Mouse (Mus musculus) midbrain, embryonic 12.5 days (tissue): ENCODE data around the gene Slc17a1. TPM values are rescaled to one million over a fixed set of nuclear protein-coding genes. Genes with fewer than 3 reads are reported as not detected.

Experiments used
- ATAC-seq: fragments of 200-750 bp; cut with Nextera tagmentation; 2 replicates; pipeline ENCODE4 v1.8.0; 2017; ENCODE audit warnings: low read depth, moderate TSS enrichment, moderate library complexity; ENCODE audit not compliant: low FRiP score
- H3K27ac ChIP-seq: fragments of 300-500 bp; sonication (generic); replicated peaks from 2 replicates; pipeline ENCODE4 v1.5.1; 2016; ENCODE audit warnings: mild to moderate bottlenecking
- H3K27me3 ChIP-seq: fragments of 300-500 bp; sonication (generic); 2 replicates; pipeline ENCODE4 v1.6.1; 2016; ENCODE audit warnings: mild to moderate bottlenecking
- H3K36me3 ChIP-seq: fragments of 300-500 bp; sonication (generic); 2 replicates; pipeline ENCODE4 v1.6.1; 2016
- H3K4me1 ChIP-seq: fragments of 300-500 bp; sonication (generic); 2 replicates; pipeline ENCODE4 v1.6.1; 2016
- H3K4me2 ChIP-seq: fragments of 300-500 bp; sonication (generic); replicated peaks from 2 replicates; pipeline ENCODE4 v1.6.1; 2016; ENCODE audit warnings: mild to moderate bottlenecking, moderate library complexity
- H3K4me3 ChIP-seq: fragments of 300-500 bp; sonication (generic); 2 replicates; pipeline ENCODE4 v1.5.1; 2016; ENCODE audit warnings: mild to moderate bottlenecking
- H3K9ac ChIP-seq: fragments of 300-500 bp; sonication (generic); replicated peaks from 2 replicates; pipeline ENCODE4 v1.6.1; 2016; ENCODE audit warnings: mild to moderate bottlenecking, moderate library complexity
- H3K9me3 ChIP-seq: fragments of 300-500 bp; sonication (generic); 2 replicates; pipeline ENCODE4 v1.6.1; 2016; ENCODE audit warnings: mild to moderate bottlenecking
- WGBS: fragments of 180-500 bp; shearing (Covaris S2); methylation state at CpG from one replicate; pipeline ENCODE4 v1.1.7; 2016; 5-methylcytosine and 5-hydroxymethylcytosine counted together
- polyA plus RNA-seq: library from polyadenylated mRNA; unstranded; fragments of >200 nt; fragmentation: Nextera tagmentation; extraction: Ambion mirVana; gene quantifications from 2 replicates; pipeline ENCODE4 v1.2.1, GENCODE M21; 2016

Slc17a1 gene
- polyA plus RNA-seq, 1 experiment from 2014 or later, result not detected

DNA sequence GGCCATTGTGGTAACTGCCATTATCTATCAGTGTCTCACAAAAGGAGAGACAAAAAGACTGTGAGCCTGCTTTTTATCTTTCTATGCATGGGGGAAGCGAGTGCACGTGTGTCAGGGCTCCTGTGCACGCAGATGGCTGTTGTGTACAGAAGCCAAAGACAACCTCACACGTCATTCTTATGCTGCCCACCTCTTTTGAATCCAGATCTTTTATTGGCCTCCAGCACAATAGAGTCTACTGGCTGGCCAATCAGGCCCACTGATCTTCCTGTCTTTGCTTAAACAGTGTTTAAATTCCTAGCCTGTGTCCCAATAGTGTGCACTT is 25.7 kb downstream of the Slc17a1 start:
- Histone ChIP-seq H3K27ac (no peak overlapping the region), H3K9ac (no peak overlapping the region), H3K27me3 (peaks cover 3% of the 10 kb centered on the region), H3K9me3 (no peaks in the 10 kb centered on the region), H3K36me3 (no peaks in the 10 kb centered on the region), H3K4me1 (peaks cover 10% of the 10 kb centered on the region), H3K4me2 (peak overlapping the region; percentile 33), H3K4me3 (no peak overlapping the region)
- 20% methylated on average over 4 of the region's 4 CpGs for WGBS
- peak; percentile 93 for ATAC-seq

DNA sequence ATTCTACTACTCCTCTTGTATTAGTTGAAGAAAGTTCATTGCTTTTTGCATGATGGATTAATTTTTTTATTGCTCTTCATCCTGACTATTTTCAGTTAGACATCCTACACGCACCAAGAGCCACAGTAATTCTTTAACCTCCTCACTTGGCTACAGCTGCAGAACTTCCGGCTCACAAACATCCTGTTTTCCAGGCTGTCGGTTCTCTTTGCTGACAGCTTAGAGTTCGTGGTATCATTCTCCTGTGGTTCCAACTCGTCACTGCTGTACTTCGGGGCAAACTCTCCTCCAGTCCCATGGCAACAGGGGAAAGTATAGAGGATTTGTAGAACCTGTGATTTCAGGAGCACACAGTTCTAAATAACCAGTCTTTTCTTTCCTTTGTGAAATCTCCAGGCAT is 30.7 kb downstream of the Slc17a1 start:
- H3K4me2 ChIP-seq, result no peak overlapping the region
- no peaks in the 10 kb centered on the region for H3K9me3 ChIP-seq
- WGBS, result 56% methylated on average over 6 of the region's 6 CpGs
- ATAC-seq, result no peak
- H3K4me3 ChIP-seq, result no peak overlapping the region
- H3K4me1 ChIP-seq, result peaks cover 2% of the 10 kb centered on the region; the same call in 1 of the 2 replicates
- H3K27ac ChIP-seq, result no peak overlapping the region
- H3K36me3 ChIP-seq, result no peaks in the 10 kb centered on the region
- H3K27me3 ChIP-seq, result no peaks in the 10 kb centered on the region; the same call in 1 of the 2 replicates
- no peak overlapping the region for H3K9ac ChIP-seq

DNA sequence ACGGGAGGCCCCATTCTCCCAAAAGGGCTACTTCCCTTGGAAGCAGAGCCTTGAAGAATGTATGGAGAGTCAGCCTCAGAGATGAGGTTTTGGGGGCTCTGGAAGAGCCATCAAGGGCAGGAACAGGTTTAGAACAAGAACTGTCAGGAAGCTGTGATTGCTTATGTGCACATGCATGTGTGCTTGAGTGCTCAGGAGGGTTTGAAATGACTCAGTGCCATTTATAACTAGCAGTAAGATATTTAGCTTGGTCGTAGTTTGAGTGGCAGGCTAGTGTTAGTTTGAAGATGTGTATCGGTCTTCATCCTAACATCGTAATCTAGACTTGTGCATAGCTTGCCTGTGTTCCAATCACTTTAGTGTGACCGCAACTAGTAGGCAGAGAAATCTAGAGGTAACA is 39.4 kb downstream of the Slc17a1 start:
- 93% methylated on average over 5 of the region's 5 CpGs for WGBS
- Histone ChIP-seq H3K27ac (no peak overlapping the region), H3K27me3 (no peaks in the 10 kb centered on the region), H3K4me3 (no peak overlapping the region), H3K9ac (no peak overlapping the region), H3K36me3 (no peaks in the 10 kb centered on the region), H3K9me3 (no peaks in the 10 kb centered on the region), H3K4me2 (no peak overlapping the region), H3K4me1 (no peaks in the 10 kb centered on the region)
- ATAC-seq, result no peak

DNA sequence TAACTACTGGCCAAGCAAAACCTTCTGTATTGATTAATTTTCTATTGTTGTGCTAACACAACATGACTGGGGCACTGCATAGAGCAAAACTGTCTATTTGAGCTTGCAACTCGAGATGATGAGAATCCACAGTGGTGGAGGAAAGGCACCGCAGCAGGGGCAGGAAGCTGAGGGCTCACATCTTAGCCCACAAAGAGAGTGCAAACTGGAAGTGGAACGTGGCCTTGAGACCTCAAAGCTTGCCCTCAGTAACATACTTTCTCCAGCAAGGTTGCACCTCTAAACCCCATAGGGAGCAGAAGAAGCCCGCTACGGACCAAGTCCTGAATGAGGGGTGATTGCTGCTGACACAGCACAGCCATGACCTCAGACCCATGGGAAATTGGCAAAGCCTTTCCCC is 42.6 kb downstream of the Slc17a1 start:
- Histone ChIP-seq H3K9me3 (no peaks in the 10 kb centered on the region), H3K4me1 (no peaks in the 10 kb centered on the region), H3K4me3 (no peak overlapping the region), H3K9ac (no peak overlapping the region), H3K4me2 (no peak overlapping the region), H3K27me3 (no peaks in the 10 kb centered on the region), H3K27ac (no peak overlapping the region), H3K36me3 (no peaks in the 10 kb centered on the region)
- ATAC-seq, result no peak
- WGBS, result 90% methylated on average over 5 of the region's 5 CpGs

DNA sequence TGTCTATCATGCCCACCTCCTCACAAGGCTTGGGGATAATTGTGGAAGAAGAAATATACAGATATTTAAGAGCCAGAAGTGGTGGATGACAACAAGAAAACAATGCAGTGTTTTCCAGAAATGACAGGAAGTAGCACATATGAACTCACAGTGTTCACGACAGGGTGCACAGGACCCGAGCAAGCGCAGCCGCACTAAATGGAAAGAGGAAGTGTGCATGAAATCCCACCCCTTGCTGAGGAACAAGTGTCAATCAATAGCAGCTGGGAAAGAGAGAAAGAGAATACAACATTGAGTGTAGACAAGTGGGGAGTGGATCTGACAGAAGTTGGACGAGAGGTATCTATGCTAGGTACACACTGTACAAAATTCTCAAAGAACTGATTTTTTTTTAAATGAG is 43.8 kb downstream of the Slc17a1 start:
- 90% methylated on average over 5 of the region's 5 CpGs for WGBS
- no peaks in the 10 kb centered on the region for H3K9me3 ChIP-seq
- H3K4me1 ChIP-seq, result no peaks in the 10 kb centered on the region
- no peak overlapping the region for H3K4me3 ChIP-seq
- no peaks in the 10 kb centered on the region for H3K36me3 ChIP-seq
- no peak overlapping the region for H3K27ac ChIP-seq
- H3K9ac ChIP-seq, result no peak overlapping the region
- H3K4me2 ChIP-seq, result no peak overlapping the region
- no peak for ATAC-seq
- H3K27me3 ChIP-seq, result no peaks in the 10 kb centered on the region

DNA sequence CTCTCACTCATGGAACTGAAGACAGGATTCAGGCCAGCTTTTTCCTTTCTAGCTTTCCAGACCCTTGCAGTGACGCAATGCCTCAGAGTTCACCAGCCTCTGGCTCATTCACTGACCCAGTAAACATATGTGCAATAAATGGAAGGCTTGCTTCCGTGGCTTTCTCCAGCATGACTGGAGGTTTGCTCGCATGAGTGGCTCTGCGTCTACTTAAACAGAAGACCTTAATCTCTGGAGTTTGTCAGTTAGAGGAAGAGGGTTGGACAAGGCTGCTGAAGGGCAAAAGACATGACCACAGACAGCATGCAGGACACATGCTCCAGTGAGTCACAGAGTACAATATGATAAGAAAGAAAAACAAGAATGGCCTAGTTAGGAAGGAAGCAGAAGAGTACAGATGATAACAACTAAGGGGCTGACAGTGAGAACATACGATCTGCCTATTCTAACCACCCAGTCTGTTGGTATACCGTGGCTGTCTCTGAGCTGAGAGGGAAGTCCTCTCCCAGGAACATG is 46.3 kb downstream of the Slc17a1 start:
- Histone ChIP-seq H3K4me2 (no peak overlapping the region), H3K9me3 (no peaks in the 10 kb centered on the region), H3K4me1 (no peaks in the 10 kb centered on the region), H3K9ac (no peak overlapping the region), H3K27me3 (no peaks in the 10 kb centered on the region), H3K36me3 (no peaks in the 10 kb centered on the region), H3K4me3 (no peak overlapping the region), H3K27ac (no peak overlapping the region)
- WGBS, result 42% methylated on average over 6 of the region's 6 CpGs
- ATAC-seq, result no peak

DNA sequence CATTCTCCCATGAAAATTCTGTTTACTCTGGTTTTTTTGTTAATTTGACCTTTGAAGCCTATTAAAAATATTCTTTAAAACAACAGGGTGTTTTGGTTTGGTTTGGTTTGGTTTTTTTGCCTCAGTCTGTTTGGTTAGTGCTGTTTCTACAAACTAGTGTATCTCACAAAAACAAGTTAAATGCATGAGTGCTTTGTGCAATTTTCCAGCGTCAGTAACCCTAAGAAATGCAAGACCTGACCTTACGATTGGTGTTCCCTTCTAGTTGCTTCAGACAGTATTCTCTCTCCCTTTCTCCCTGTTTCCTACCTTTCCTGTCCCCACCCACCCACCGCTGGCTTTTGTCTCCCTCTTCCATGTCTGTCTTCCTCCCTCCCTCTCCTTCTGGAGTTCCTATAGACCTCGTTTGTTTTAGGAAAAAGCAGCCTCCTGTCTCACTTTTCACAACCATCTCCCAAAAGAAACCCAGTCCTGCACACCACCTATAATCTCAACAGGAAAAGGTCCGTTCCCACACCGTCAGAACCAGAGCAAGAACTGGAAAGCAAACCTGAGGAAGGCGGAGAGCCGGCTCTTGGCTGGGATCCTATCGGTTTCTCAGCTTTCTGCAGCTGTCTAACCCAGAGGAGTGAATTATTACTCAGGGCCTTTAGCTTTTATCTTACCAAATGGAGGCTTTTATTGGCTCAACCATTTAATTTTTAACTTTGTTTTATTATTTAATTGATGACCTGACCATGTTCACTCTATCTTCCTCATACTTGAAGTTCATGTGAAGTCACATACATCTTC is 47.0 kb downstream of the Slc17a1 start, which contains the start of gene Slc17a4:
Slc17a4 (minus strand) TSS at position 634 of the 792 bp plus-strand sequence.
- Histone ChIP-seq H3K9ac (no peak within 1 kb of the TSS), H3K27me3 (no peaks in the 10 kb centered on the region), H3K4me1 (no peaks in the 10 kb centered on the region), H3K9me3 (no peaks in the 10 kb centered on the region), H3K4me2 (no peak within 1 kb of the TSS), H3K27ac (no peak within 1 kb of the TSS), H3K36me3 (no peaks in the 10 kb centered on the region), H3K4me3 (no peak within 1 kb of the TSS)
- ATAC-seq, result no peak
- 80% methylated on average over 9 of the region's 9 CpGs for WGBS

DNA sequence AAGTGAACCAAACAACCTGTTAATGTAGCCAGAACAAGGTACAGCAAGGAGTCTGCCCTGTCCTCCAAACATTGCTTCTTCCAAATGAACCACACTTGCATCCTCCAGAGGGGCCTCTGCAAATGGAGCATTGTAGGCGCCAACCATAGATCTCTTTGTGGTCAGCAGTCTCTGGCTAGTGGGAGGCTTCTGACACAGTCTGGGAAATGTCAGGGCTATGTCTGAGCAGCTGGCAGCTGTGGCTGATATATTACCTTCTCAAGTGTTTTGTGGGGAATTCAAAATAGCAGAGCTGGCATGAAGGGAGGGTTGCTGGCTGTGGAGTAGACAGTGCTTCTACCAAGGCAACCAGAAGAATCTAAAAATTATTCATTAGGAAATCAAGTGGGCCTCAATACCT is 48.6 kb downstream of the Slc17a1 start:
- H3K27me3 ChIP-seq, result no peaks in the 10 kb centered on the region
- no peak overlapping the region for H3K9ac ChIP-seq
- H3K4me3 ChIP-seq, result no peak overlapping the region
- ATAC-seq, result no peak
- no peak overlapping the region for H3K27ac ChIP-seq
- WGBS, result 92% methylated on average over 1 of the region's 1 CpGs
- no peak overlapping the region for H3K4me2 ChIP-seq
- no peaks in the 10 kb centered on the region for H3K4me1 ChIP-seq
- H3K36me3 ChIP-seq, result no peaks in the 10 kb centered on the region
- no peaks in the 10 kb centered on the region for H3K9me3 ChIP-seq

DNA sequence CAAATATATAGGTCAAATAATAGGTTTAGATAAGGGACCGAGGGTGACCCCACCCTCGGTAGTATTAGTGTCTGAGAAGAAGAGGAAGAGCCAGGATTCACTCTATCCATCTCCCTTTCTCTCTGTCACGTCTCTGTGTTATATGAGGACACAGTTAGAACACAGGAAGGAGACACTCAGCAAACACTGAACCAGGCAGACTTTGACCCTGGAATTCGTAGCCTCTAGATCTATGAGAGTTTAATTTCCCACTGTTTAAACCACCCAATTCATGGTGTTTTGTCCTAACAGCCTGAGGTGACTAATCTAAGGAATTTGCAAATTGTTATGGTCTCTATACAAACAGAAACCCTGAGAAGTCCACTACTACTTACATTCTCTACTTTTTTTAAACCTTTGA is 50.1 kb downstream of the Slc17a1 start:
- WGBS, result 78% methylated on average over 4 of the region's 4 CpGs
- Histone ChIP-seq H3K9me3 (no peaks in the 10 kb centered on the region), H3K27ac (no peak overlapping the region), H3K9ac (no peak overlapping the region), H3K4me1 (no peaks in the 10 kb centered on the region), H3K4me2 (no peak overlapping the region), H3K4me3 (no peak overlapping the region), H3K36me3 (no peaks in the 10 kb centered on the region), H3K27me3 (no peaks in the 10 kb centered on the region)
- ATAC-seq, result no peak

DNA sequence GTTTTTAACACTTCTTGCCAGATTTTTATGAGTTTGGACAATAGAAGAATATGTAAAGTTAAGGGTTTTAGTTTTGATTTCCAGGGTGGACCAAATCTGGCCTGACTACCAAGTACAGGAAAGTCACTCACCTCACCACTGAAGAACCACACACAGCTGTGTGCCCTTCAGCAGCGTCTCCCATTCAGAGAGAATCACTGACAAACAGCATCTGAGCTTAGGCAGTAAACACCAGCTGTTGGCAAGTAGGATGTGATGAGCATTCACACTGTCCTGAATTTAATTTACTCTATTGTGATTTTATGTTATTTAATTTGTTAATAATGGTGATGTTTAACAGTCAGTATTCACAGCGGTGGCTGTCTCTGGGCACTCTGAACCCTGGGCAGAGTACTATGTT is 58.2 kb downstream of the Slc17a1 start:
- 73% methylated on average over 2 of the region's 2 CpGs for WGBS
- H3K9ac ChIP-seq, result no peak overlapping the region
- no peaks in the 10 kb centered on the region for H3K27me3 ChIP-seq
- ATAC-seq, result no peak
- H3K4me2 ChIP-seq, result no peak overlapping the region
- no peaks in the 10 kb centered on the region for H3K4me1 ChIP-seq
- no peak overlapping the region for H3K4me3 ChIP-seq
- H3K9me3 ChIP-seq, result no peaks in the 10 kb centered on the region
- H3K36me3 ChIP-seq, result no peaks in the 10 kb centered on the region
- no peak overlapping the region for H3K27ac ChIP-seq

DNA sequence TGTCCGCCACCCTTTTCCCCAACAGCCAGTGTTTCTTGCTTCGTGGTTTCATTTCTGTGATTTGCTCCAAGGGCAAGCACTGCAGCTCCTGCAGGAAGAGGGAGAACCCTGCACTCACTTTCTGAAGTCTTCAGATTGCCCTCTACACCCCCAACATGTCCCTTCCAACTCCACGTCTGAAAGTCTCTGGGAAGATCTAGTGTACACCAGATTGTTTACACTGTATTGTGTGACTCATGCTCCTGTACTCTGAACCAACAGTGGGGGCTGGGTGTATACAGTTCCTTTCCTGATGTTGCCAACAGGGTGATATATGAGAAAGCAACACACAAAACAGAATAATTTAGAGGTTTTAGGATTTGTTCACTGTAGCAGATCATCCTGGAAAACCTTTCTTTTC is 61.1 kb downstream of the Slc17a1 start:
- H3K4me1 ChIP-seq, result no peaks in the 10 kb centered on the region
- no peak overlapping the region for H3K4me3 ChIP-seq
- H3K9ac ChIP-seq, result no peak overlapping the region
- H3K27ac ChIP-seq, result no peak overlapping the region
- H3K27me3 ChIP-seq, result no peaks in the 10 kb centered on the region
- no peak for ATAC-seq
- H3K4me2 ChIP-seq, result no peak overlapping the region
- 78% methylated on average over 3 of the region's 3 CpGs for WGBS
- H3K9me3 ChIP-seq, result no peaks in the 10 kb centered on the region
- H3K36me3 ChIP-seq, result no peaks in the 10 kb centered on the region

DNA sequence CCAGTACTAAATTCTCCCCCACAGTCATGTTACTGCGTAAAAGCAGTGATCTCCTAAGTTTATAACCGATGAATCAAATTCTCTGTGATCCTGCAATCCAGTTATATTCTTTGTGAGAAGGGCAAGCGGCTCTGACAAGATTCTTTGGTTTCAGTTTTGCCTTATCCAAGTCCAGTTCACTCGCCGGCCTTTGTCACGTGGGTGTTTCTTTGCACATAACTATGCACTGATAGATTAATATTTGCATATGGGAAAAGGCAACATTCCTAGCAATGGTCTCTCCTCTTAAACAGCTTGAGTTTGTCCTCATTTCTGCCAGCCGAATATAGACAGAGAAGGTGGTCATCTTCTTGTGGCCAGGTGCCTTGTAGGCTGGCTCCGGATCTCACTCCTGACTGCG is 62.9 kb downstream of the Slc17a1 start:
- Histone ChIP-seq H3K36me3 (no peaks in the 10 kb centered on the region), H3K27me3 (no peaks in the 10 kb centered on the region), H3K27ac (no peak overlapping the region), H3K9me3 (0 out of 2 replicates have a peak, but pooled peaks cover 3% of the 10 kb centered on the region), H3K4me2 (no peak overlapping the region), H3K4me1 (no peaks in the 10 kb centered on the region), H3K4me3 (no peak overlapping the region), H3K9ac (no peak overlapping the region)
- 97% methylated on average over 9 of the region's 9 CpGs for WGBS
- no peak for ATAC-seq

DNA sequence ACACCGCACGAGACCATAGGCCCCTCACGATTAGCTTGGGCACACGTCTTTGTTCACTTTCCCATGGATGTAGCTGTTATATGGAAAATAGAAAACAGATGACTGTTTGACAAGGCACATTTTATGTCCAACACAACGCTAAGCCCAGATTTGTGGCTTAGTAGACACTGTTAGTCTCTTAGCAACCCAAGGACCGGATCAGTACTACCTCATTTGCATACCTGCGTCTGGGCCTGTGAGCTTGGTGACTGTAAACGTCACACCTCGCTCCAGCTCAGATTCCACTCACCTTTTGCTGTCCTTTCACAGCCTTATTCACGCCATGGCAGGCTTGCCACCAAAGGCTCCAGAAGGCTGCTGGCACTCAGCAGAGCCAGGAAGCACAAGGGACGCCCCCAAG is 63.4 kb downstream of the Slc17a1 start:
- Histone ChIP-seq H3K36me3 (no peaks in the 10 kb centered on the region), H3K9me3 (0 out of 2 replicates have a peak, but pooled peaks cover 3% of the 10 kb centered on the region), H3K27me3 (no peaks in the 10 kb centered on the region), H3K4me3 (no peak overlapping the region), H3K9ac (no peak overlapping the region), H3K4me1 (no peaks in the 10 kb centered on the region), H3K27ac (no peak overlapping the region), H3K4me2 (no peak overlapping the region)
- no peak for ATAC-seq
- 74% methylated on average over 11 of the region's 11 CpGs for WGBS
